ENCODE assay signal across 9 mouse cellular contexts in genomic region chr2:157077641-157078058, GRCm38 (mm10). TPM values are rescaled to one million over a fixed set of nuclear protein-coding genes. Genes with fewer than 3 reads are reported as not detected.
DNase-seq lines count a peak whose midpoint lies in the region; ATAC-seq and TF ChIP-seq lines count a peak whose summit lies in the region.
"Had no signal": no experiment of that assay in that cellular context is flagged by ENCODE, and none has a peak within 500 bp of the region (broad histone marks: within the 10 kb centered on the region; RNA-seq: fewer than 3 reads in every experiment).

No protein-coding gene starts in this region.

- WGBS in forebrain, embryonic 14.5 days: 0% methylated on average over 15 of the region's 15 CpGs
- 7% methylated on average over 14 of the region's 15 CpGs for WGBS in liver, postnatal 0 days (ENCODE audit: insufficient replicate concordance)

- peaks cover 33% of the 10 kb centered on the region for H3K4me1 ChIP-seq in E14TG2a.4 (replicated peaks; ENCODE audit: low read depth, low read length)
- peaks cover 46% of the 10 kb centered on the region for H3K4me1 ChIP-seq in forebrain, embryonic 14.5 days (ENCODE audit: control insufficient read depth, insufficient read depth, low read length)
- H3K4me1 ChIP-seq in liver, postnatal 0 days (ENCODE audit: insufficient read depth): peaks cover 21% of the 10 kb centered on the region

- no peak for TF ChIP-seq EP300 in liver, postnatal 0 days (IDR thresholded peaks at IDR 0.05; ENCODE audit: low read depth)

- peaks cover 4% of the 10 kb centered on the region; the same call in 1 of the 2 replicates for H3K36me3 ChIP-seq in E14TG2a.4 (ENCODE audit: insufficient read depth, low read length)
- H3K36me3 ChIP-seq in forebrain, embryonic 14.5 days (ENCODE audit: control insufficient read depth, insufficient read depth, low read length): peaks cover 15% of the 10 kb centered on the region; the same call in 1 of the 2 replicates
- no peaks in the 10 kb centered on the region for H3K36me3 ChIP-seq in liver, postnatal 0 days (replicated peaks; ENCODE audit: insufficient read depth, low read length)

- H3K9ac ChIP-seq in forebrain, embryonic 14.5 days (ENCODE audit: low read length): peak overlapping the region; percentile 98
- H3K9ac ChIP-seq in liver, postnatal 0 days (replicated peaks): peak overlapping the region; percentile 69

- no peak for TF ChIP-seq CTCF in E14TG2a.4 (conservative IDR thresholded peaks at IDR 0.05; ENCODE audit: low read length)
- no peak for TF ChIP-seq CTCF in brain, embryonic 14.5 days (IDR thresholded peaks at IDR 0.05; ENCODE audit: borderline replicate concordance, extremely low read depth, insufficient read depth, insufficient read length)
- no peak for TF ChIP-seq CTCF in liver, postnatal 0 days (IDR thresholded peaks at IDR 0.05; ENCODE audit: low read depth)

- peaks cover 64% of the 10 kb centered on the region for H3K27me3 ChIP-seq in E14TG2a.4 (ENCODE audit: insufficient read depth, low read length)
- H3K27me3 ChIP-seq in forebrain, embryonic 14.5 days (replicated peaks; ENCODE audit: control insufficient read depth, insufficient read depth, low read length): no peaks in the 10 kb centered on the region
- H3K27me3 ChIP-seq in liver, postnatal 0 days (ENCODE audit: insufficient read depth, low read length): peaks cover 32% of the 10 kb centered on the region

- H3K27ac ChIP-seq in forebrain, embryonic 14.5 days (ENCODE audit: low read depth, low read length): peak overlapping the region; percentile 98
- peak overlapping the region; percentile 70 for H3K27ac ChIP-seq in liver, postnatal 0 days (ENCODE audit: low read depth)

- no peaks in the 10 kb centered on the region for H3K9me3 ChIP-seq in E14TG2a.4 (ENCODE audit: low read length)
- no peaks in the 10 kb centered on the region for H3K9me3 ChIP-seq in forebrain, embryonic 14.5 days (replicated peaks; ENCODE audit: control insufficient read depth, low read length)
- H3K9me3 ChIP-seq in liver, postnatal 0 days (ENCODE audit: low read length): no peaks in the 10 kb centered on the region

- H3K4me3 ChIP-seq in E14TG2a.4 (replicated peaks; ENCODE audit: low read length): peak overlapping the region; percentile 87
- H3K4me3 ChIP-seq in forebrain, embryonic 14.5 days (ENCODE audit: low read depth, low read length): peak overlapping the region; percentile 96
- peak overlapping the region; percentile 50 for H3K4me3 ChIP-seq in liver, postnatal 0 days (ENCODE audit: low read depth, low read length)

- no peak for TF ChIP-seq POLR2A in brain, embryonic 14.5 days (IDR thresholded peaks at IDR 0.05; ENCODE audit: borderline replicate concordance, extremely low read depth, insufficient read depth, insufficient read length, poor library complexity, severe bottlenecking)

- H3K4me2 ChIP-seq in forebrain, embryonic 14.5 days (ENCODE audit: low read length): peak overlapping the region; percentile 89
- H3K4me2 ChIP-seq in liver, postnatal 0 days (ENCODE audit: low read depth, low read length): peak overlapping the region; percentile 73

- intact Hi-C loops in heart, postnatal 14 days (cut with DNase I): loop anchor here (2.0 to 5.0 kb wide), 2 partner anchors 35 to 47 kb away; no protein-coding TSS in a partner anchor

- ATAC-seq in forebrain, embryonic 14.5 days: no peak
- peak; percentile 51 for ATAC-seq in liver, postnatal 0 days

- DNase-seq in brain, embryonic 14.5 days (ENCODE audit: low read depth): peak; percentile 77
- DNase-seq in forebrain, embryonic 14.5 days (ENCODE audit: low spot score): peak; percentile 73
- peak; percentile 92 to 94 for DNase-seq in heart, postnatal 14 days
- peak; percentile 89 to 92 for DNase-seq in kidney, postnatal 4 days
- DNase-seq in liver, postnatal 0 days: peak; percentile 79
- peak; percentile 60 for DNase-seq in neural tube, embryonic 10.5 days (ENCODE audit: extremely low spot score, low spot score)
- peak; percentile 77 for DNase-seq in urinary bladder, postnatal 25 days (ENCODE audit: low spot score)

RNA-seq across cellular contexts. Expression of gene Soga1, which starts 1.4 kb away (rescaled TPM):
- polyA plus RNA-seq in brain, embryonic 14.5 days (2012; rRNA removed): 21.3 and 40.2 TPM in 2 replicates
- polyA plus RNA-seq in forebrain, embryonic 14.5 days (2014; fragmentation: Nextera tagmentation; extraction: Ambion mirVana): 5.9 and 8.1 TPM in 2 replicates
- total RNA-seq in heart, postnatal 14 days (2021): 10 to 100 TPM; 22.8 to 23.8 TPM
- 0.65 and 1.0 TPM in 2 replicates for polyA plus RNA-seq in liver, postnatal 0 days (2015; fragmentation: Nextera tagmentation; extraction: Ambion mirVana)

RNA-seq across cellular contexts. Expression of gene Tldc2, which starts 9.2 kb away (rescaled TPM):
- not detected in 2 replicates for polyA plus RNA-seq in brain, embryonic 14.5 days (2012; rRNA removed)
- not detected in 2 replicates for polyA plus RNA-seq in forebrain, embryonic 14.5 days (2014; fragmentation: Nextera tagmentation; extraction: Ambion mirVana)
- total RNA-seq in heart, postnatal 14 days (2021): not detected
- not detected in 2 replicates for polyA plus RNA-seq in liver, postnatal 0 days (2015; fragmentation: Nextera tagmentation; extraction: Ambion mirVana)
- total RNA-seq: neutrophil, adult 5-6 weeks had no signal

RNA-seq across cellular contexts. Expression of gene Samhd1, which starts 57.4 kb away (rescaled TPM):
- polyA plus RNA-seq in brain, embryonic 14.5 days (2012; rRNA removed): 15.0 and 19.2 TPM in 2 replicates
- 13.6 and 15.6 TPM in 2 replicates for polyA plus RNA-seq in forebrain, embryonic 14.5 days (2014; fragmentation: Nextera tagmentation; extraction: Ambion mirVana)
- total RNA-seq in heart, postnatal 14 days (2021): 10 to 100 TPM; 21.9 to 22.4 TPM
- 16.5 and 17.3 TPM in 2 replicates for polyA plus RNA-seq in liver, postnatal 0 days (2015; fragmentation: Nextera tagmentation; extraction: Ambion mirVana)
